Mouse (Mus musculus) layer of hippocampus, adult 18-20 months (tissue): ENCODE measurements around the gene 9630041A04Rik. TPM values are rescaled to one million over a fixed set of nuclear protein-coding genes. Genes with fewer than 3 reads are reported as not detected.
A peak's percentile ranks its signal among the peaks of the same experiment; 100 is the strongest.

ENCODE experiments used
- DNase-seq, 2 experiments: peaks; one replicate each; pipeline ENCODE4 v3.0.0; 2022; ENCODE audit warnings: low spot score in 2 of 2
- total RNA-seq, 2 experiments: library from RNA; stranded (reverse); gene quantifications; 2 replicates each; pipeline ENCODE4 v1.2.3; 2021

9630041A04Rik gene
- total RNA-seq, 2 experiments from 2014 or later: not detected

GRCm38 (mm10) chr9:101915082-101915481, 53.4 kb downstream of the 9630041A04Rik start:
- no peak for DNase-seq

GRCm38 (mm10) chr9:101918771-101919170, 57.1 kb downstream of the 9630041A04Rik start:
- no peak for DNase-seq

GRCm38 (mm10) chr9:101919324-101919723, 57.7 kb downstream of the 9630041A04Rik start:
- no peak for DNase-seq

- no peak for DNase-seq
These were observed 61.2 kb downstream of the 9630041A04Rik start for GRCm38 (mm10) chr9:101922846-101923245.

GRCm38 (mm10) chr9:101924829-101925228, 63.2 kb downstream of the 9630041A04Rik start:
- DNase-seq: no peak

- DNase-seq: no peak
These were observed 72.4 kb downstream of the 9630041A04Rik start for GRCm38 (mm10) chr9:101933946-101934573.

- DNase-seq: no peak
These were observed 73.2 kb downstream of the 9630041A04Rik start for GRCm38 (mm10) chr9:101934887-101935286.

GRCm38 (mm10) chr9:101938066-101938465, 76.4 kb downstream of the 9630041A04Rik start:
- DNase-seq: peak in 1 of 2 experiments; percentile 9

- DNase-seq: no peak
These were observed 77.4 kb downstream of the 9630041A04Rik start for GRCm38 (mm10) chr9:101939006-101939405.

GRCm38 (mm10) chr9:101940182-101940581, 78.5 kb downstream of the 9630041A04Rik start:
- no peak for DNase-seq

GRCm38 (mm10) chr9:101942058-101942669, 80.5 kb downstream of the 9630041A04Rik start:
- DNase-seq: peak in 1 of 2 experiments; percentile 37

- no peak for DNase-seq
These were observed 83.7 kb downstream of the 9630041A04Rik start for GRCm38 (mm10) chr9:101945326-101945725.

GRCm38 (mm10) chr9:101945814-101946213, 84.2 kb downstream of the 9630041A04Rik start:
- no peak for DNase-seq

- no peak for DNase-seq
These were observed 88.5 kb downstream of the 9630041A04Rik start for GRCm38 (mm10) chr9:101950101-101950500.

- DNase-seq: no peak
These were observed 92.9 kb downstream of the 9630041A04Rik start for GRCm38 (mm10) chr9:101954529-101954928.

GRCm38 (mm10) chr9:101956228-101956627, 94.6 kb downstream of the 9630041A04Rik start:
- DNase-seq: peak in 1 of 2 experiments; percentile 35

GRCm38 (mm10) chr9:101971806-101972205, 110.2 kb downstream of the 9630041A04Rik start:
- no peak for DNase-seq

- DNase-seq: no peak
These were observed 110.7 kb downstream of the 9630041A04Rik start for GRCm38 (mm10) chr9:101972314-101972713.

- no peak for DNase-seq
These were observed 115.3 kb downstream of the 9630041A04Rik start for GRCm38 (mm10) chr9:101976884-101977465.

GRCm38 (mm10) chr9:101981161-101981560, 119.5 kb downstream of the 9630041A04Rik start:
- no peak for DNase-seq

GRCm38 (mm10) chr9:101982378-101982777, 120.7 kb downstream of the 9630041A04Rik start:
- DNase-seq: no peak

GRCm38 (mm10) chr9:101986910-101987309, 125.3 kb downstream of the 9630041A04Rik start:
- no peak for DNase-seq
